Mouse (Mus musculus) thymus, adult 2 months (tissue): ENCODE measurements around the gene Dppa5a.

Experiments
- CTCF ChIP-seq: fragments of 200-500 bp; IDR thresholded peaks from 2 replicates; pipeline ENCODE4 v1.5.1; 2012; ENCODE audit warnings: mild to moderate bottlenecking, control low read depth, low read length, moderate library complexity, borderline replicate concordance; ENCODE audit not compliant: control insufficient read depth, poor library complexity, insufficient read depth; ENCODE audit errors: extremely low read depth
- POLR2A ChIP-seq: fragments of 200-500 bp; IDR thresholded peaks from 2 replicates; pipeline ENCODE4 v1.6.1; 2012; ENCODE audit warnings: mild to moderate bottlenecking, low read length, control low read depth, moderate library complexity; ENCODE audit not compliant: control insufficient read depth, poor library complexity, insufficient read depth; ENCODE audit errors: extremely low read depth

- TF ChIP-seq POLR2A: no peak
- no peak for TF ChIP-seq CTCF
These were observed 33.6 kb upstream of the Dppa5a start for GRCm38 (mm10) chr9:78401596-78401995.
